Mouse (Mus musculus): ENCODE measurements at regions not wholly inside any gene's neighbourhood (a gene's known extent, or its start where the extent isn't known, plus 50 kb on each side); places are given as distances from the start of the nearest gene placed in this dataset.

GRCm38 (mm10) chr8:30913664-30914063 lies 2514.8 kb upstream of the 5930422O12Rik start:
- no peak overlapping the region for H3K9ac ChIP-seq (ENCODE audit: low read length)
- H3K27ac ChIP-seq (ENCODE audit: low read depth, low read length), result no peak overlapping the region
- no peak overlapping the region for H3K4me3 ChIP-seq (ENCODE audit: low read depth, low read length)
- 19% methylated on average over 5 of the region's 5 CpGs for WGBS
- H3K36me3 ChIP-seq (ENCODE audit: control insufficient read depth, insufficient read depth, low read length), result no peaks in the 10 kb centered on the region
- ATAC-seq (no peak), DNase-seq (ENCODE audit: low spot score) (peak; percentile 60)
- H3K4me1 ChIP-seq (ENCODE audit: control insufficient read depth, insufficient read depth, low read length), result peaks cover 18% of the 10 kb centered on the region
- no peak overlapping the region for H3K4me2 ChIP-seq (ENCODE audit: low read length)
- H3K27me3 ChIP-seq (replicated peaks; ENCODE audit: control insufficient read depth, insufficient read depth, low read length), result no peaks in the 10 kb centered on the region; the same call in 1 of the 2 replicates
- no peaks in the 10 kb centered on the region for H3K9me3 ChIP-seq (replicated peaks; ENCODE audit: control insufficient read depth, low read length)

- 58% methylated on average over 7 of the region's 7 CpGs for WGBS
- peak overlapping the region; percentile 63; the same call in 1 of the 2 replicates for H3K27ac ChIP-seq (ENCODE audit: low read depth, low read length)
- ATAC-seq (no peak), DNase-seq (ENCODE audit: low spot score) (no peak)
- no peak overlapping the region for H3K9ac ChIP-seq (ENCODE audit: low read length)
- peaks cover 18% of the 10 kb centered on the region for H3K4me1 ChIP-seq (ENCODE audit: control insufficient read depth, insufficient read depth, low read length)
- no peaks in the 10 kb centered on the region; the same call in 1 of the 2 replicates for H3K27me3 ChIP-seq (replicated peaks; ENCODE audit: control insufficient read depth, insufficient read depth, low read length)
- H3K4me2 ChIP-seq (ENCODE audit: low read length), result peak overlapping the region; percentile 60
- no peak overlapping the region for H3K4me3 ChIP-seq (ENCODE audit: low read depth, low read length)
- H3K36me3 ChIP-seq (ENCODE audit: control insufficient read depth, insufficient read depth, low read length), result no peaks in the 10 kb centered on the region
- no peaks in the 10 kb centered on the region for H3K9me3 ChIP-seq (replicated peaks; ENCODE audit: control insufficient read depth, low read length)
Measured at GRCm38 (mm10) chr8:30915127-30915526, 2513.4 kb upstream of the 5930422O12Rik start.

GRCm38 (mm10) chr8:30915601-30916171 lies 2512.8 kb upstream of the 5930422O12Rik start:
- no peaks in the 10 kb centered on the region; the same call in 1 of the 2 replicates for H3K27me3 ChIP-seq (replicated peaks; ENCODE audit: control insufficient read depth, insufficient read depth, low read length)
- peaks cover 18% of the 10 kb centered on the region for H3K4me1 ChIP-seq (ENCODE audit: control insufficient read depth, insufficient read depth, low read length)
- no peaks in the 10 kb centered on the region for H3K36me3 ChIP-seq (ENCODE audit: control insufficient read depth, insufficient read depth, low read length)
- H3K4me3 ChIP-seq (ENCODE audit: low read depth, low read length), result peak overlapping the region; percentile 29
- peak overlapping the region; percentile 63 for H3K27ac ChIP-seq (ENCODE audit: low read depth, low read length)
- WGBS, result 6% methylated on average over 13 of the region's 13 CpGs
- no peaks in the 10 kb centered on the region for H3K9me3 ChIP-seq (replicated peaks; ENCODE audit: control insufficient read depth, low read length)
- DNase-seq (ENCODE audit: low spot score), result peak; percentile 83
- H3K4me2 ChIP-seq (ENCODE audit: low read length), result peak overlapping the region; percentile 60
- H3K9ac ChIP-seq (ENCODE audit: low read length), result peak overlapping the region; percentile 61
- peak; percentile 86 for ATAC-seq

- peak overlapping the region; percentile 29 for H3K4me3 ChIP-seq (ENCODE audit: low read depth, low read length)
- peak overlapping the region; percentile 60 for H3K4me2 ChIP-seq (ENCODE audit: low read length)
- 2% methylated on average over 12 of the region's 12 CpGs for WGBS
- no peaks in the 10 kb centered on the region; the same call in 1 of the 2 replicates for H3K27me3 ChIP-seq (replicated peaks; ENCODE audit: control insufficient read depth, insufficient read depth, low read length)
- ATAC-seq (peak; percentile 74), DNase-seq (ENCODE audit: low spot score) (peak; percentile 79)
- no peaks in the 10 kb centered on the region for H3K9me3 ChIP-seq (replicated peaks; ENCODE audit: control insufficient read depth, low read length)
- peak overlapping the region; percentile 61 for H3K9ac ChIP-seq (ENCODE audit: low read length)
- H3K36me3 ChIP-seq (ENCODE audit: control insufficient read depth, insufficient read depth, low read length), result no peaks in the 10 kb centered on the region
- H3K27ac ChIP-seq (ENCODE audit: low read depth, low read length), result peak overlapping the region; percentile 63
- H3K4me1 ChIP-seq (ENCODE audit: control insufficient read depth, insufficient read depth, low read length), result peaks cover 18% of the 10 kb centered on the region
Measured at GRCm38 (mm10) chr8:30916184-30916751, 2512.2 kb upstream of the 5930422O12Rik start.

GRCm38 (mm10) chr8:30921451-30921850 lies 2507.1 kb upstream of the 5930422O12Rik start:
- no peak overlapping the region for H3K9ac ChIP-seq (ENCODE audit: low read length)
- H3K27ac ChIP-seq (ENCODE audit: low read depth, low read length), result no peak overlapping the region
- H3K27me3 ChIP-seq (replicated peaks; ENCODE audit: control insufficient read depth, insufficient read depth, low read length), result no peaks in the 10 kb centered on the region; the same call in 1 of the 2 replicates
- no peaks in the 10 kb centered on the region for H3K36me3 ChIP-seq (ENCODE audit: control insufficient read depth, insufficient read depth, low read length)
- no peaks in the 10 kb centered on the region for H3K9me3 ChIP-seq (replicated peaks; ENCODE audit: control insufficient read depth, low read length)
- ATAC-seq (no peak), DNase-seq (ENCODE audit: low spot score) (peak; percentile 46)
- H3K4me1 ChIP-seq (ENCODE audit: control insufficient read depth, insufficient read depth, low read length), result peaks cover 11% of the 10 kb centered on the region; the same call in 1 of the 2 replicates
- no peak overlapping the region for H3K4me2 ChIP-seq (ENCODE audit: low read length)
- H3K4me3 ChIP-seq (ENCODE audit: low read depth, low read length), result no peak overlapping the region
- 27% methylated on average over 12 of the region's 12 CpGs for WGBS

GRCm38 (mm10) chr8:30923301-30924159 lies 2505.0 kb upstream of the 5930422O12Rik start:
- Histone ChIP-seq H3K36me3 (ENCODE audit: control insufficient read depth, insufficient read depth, low read length) (no peaks in the 10 kb centered on the region), H3K4me2 (ENCODE audit: low read length) (peak overlapping the region; percentile 34), H3K4me1 (ENCODE audit: control insufficient read depth, insufficient read depth, low read length) (peaks cover 9% of the 10 kb centered on the region; the same call in 1 of the 2 replicates), H3K9ac (ENCODE audit: low read length) (0 out of 2 replicates have a peak overlapping the region, but pooled peaks have one; percentile 4), H3K4me3 (ENCODE audit: low read depth, low read length) (no peak overlapping the region), H3K27ac (ENCODE audit: low read depth, low read length) (peak overlapping the region; percentile 78; the same call in 1 of the 2 replicates), H3K27me3 (replicated peaks; ENCODE audit: control insufficient read depth, insufficient read depth, low read length) (no peaks in the 10 kb centered on the region), H3K9me3 (replicated peaks; ENCODE audit: control insufficient read depth, low read length) (no peaks in the 10 kb centered on the region)
- ATAC-seq, result peak; percentile 95
- peak; percentile 97 for DNase-seq (ENCODE audit: low spot score)
- 20% methylated on average over 18 of the region's 18 CpGs for WGBS

- Histone ChIP-seq H3K27ac (ENCODE audit: low read depth, low read length) (peak overlapping the region; percentile 78; the same call in 1 of the 2 replicates), H3K36me3 (ENCODE audit: control insufficient read depth, insufficient read depth, low read length) (no peaks in the 10 kb centered on the region), H3K9ac (ENCODE audit: low read length) (0 out of 2 replicates have a peak overlapping the region, but pooled peaks have one; percentile 4), H3K4me2 (ENCODE audit: low read length) (peak overlapping the region; percentile 34), H3K27me3 (replicated peaks; ENCODE audit: control insufficient read depth, insufficient read depth, low read length) (no peaks in the 10 kb centered on the region), H3K4me1 (ENCODE audit: control insufficient read depth, insufficient read depth, low read length) (peaks cover 9% of the 10 kb centered on the region; the same call in 1 of the 2 replicates), H3K9me3 (replicated peaks; ENCODE audit: control insufficient read depth, low read length) (no peaks in the 10 kb centered on the region), H3K4me3 (ENCODE audit: low read depth, low read length) (no peak overlapping the region)
- WGBS, result 2% methylated on average over 5 of the region's 5 CpGs
- ATAC-seq, result peak; percentile 92
- peak; percentile 94 for DNase-seq (ENCODE audit: low spot score)
Measured at GRCm38 (mm10) chr8:30924160-30924534, 2504.4 kb upstream of the 5930422O12Rik start.

- no peaks in the 10 kb centered on the region for H3K27me3 ChIP-seq (replicated peaks; ENCODE audit: control insufficient read depth, insufficient read depth, low read length)
- DNase-seq (ENCODE audit: low spot score) (no peak), ATAC-seq (peak; percentile 4; the same call in 1 of the 2 replicates)
- 7% methylated on average over 6 of the region's 6 CpGs for WGBS
- peak overlapping the region; percentile 34; the same call in 1 of the 2 replicates for H3K4me2 ChIP-seq (ENCODE audit: low read length)
- 0 out of 2 replicates have a peak overlapping the region, but pooled peaks have one; percentile 1 for H3K9ac ChIP-seq (ENCODE audit: low read length)
- peaks cover 9% of the 10 kb centered on the region; the same call in 1 of the 2 replicates for H3K4me1 ChIP-seq (ENCODE audit: control insufficient read depth, insufficient read depth, low read length)
- H3K9me3 ChIP-seq (replicated peaks; ENCODE audit: control insufficient read depth, low read length), result no peaks in the 10 kb centered on the region
- no peaks in the 10 kb centered on the region for H3K36me3 ChIP-seq (ENCODE audit: control insufficient read depth, insufficient read depth, low read length)
- peak overlapping the region; percentile 78 for H3K27ac ChIP-seq (ENCODE audit: low read depth, low read length)
- H3K4me3 ChIP-seq (ENCODE audit: low read depth, low read length), result no peak overlapping the region
Measured at GRCm38 (mm10) chr8:30924656-30925055, 2503.9 kb upstream of the 5930422O12Rik start.

All from forebrain, embryonic 14.5 days (tissue).